7 mouse cellular contexts compared by ENCODE assay signal in genomic region chr9:108949231-108949966, GRCm38 (mm10). TPM values are rescaled to one million over a fixed set of nuclear protein-coding genes. Genes with fewer than 3 reads are reported as not detected.
DNase-seq lines count a peak whose midpoint lies in the region; TF ChIP-seq lines count a peak whose summit lies in the region.

No protein-coding gene starts in this region.

- no peak for TF ChIP-seq POLR2A in brain, embryonic 14.5 days (IDR thresholded peaks at IDR 0.05; ENCODE audit: borderline replicate concordance, extremely low read depth, insufficient read depth, insufficient read length, poor library complexity, severe bottlenecking)

- DNase-seq in brain, embryonic 14.5 days (ENCODE audit: low read depth) = peak; percentile 20
- peak; percentile 57 for DNase-seq in cerebellum, adult 9-11 months
- peak; percentile 33 to 44 for DNase-seq in heart, adult 9 months (ENCODE audit: low spot score in 2 of 2)
- DNase-seq in kidney, postnatal 25 days = peak; percentile 34 to 57
- no peak for DNase-seq in layer of hippocampus, postnatal 36 days
- no peak for DNase-seq in layer of hippocampus, postnatal 14 days (ENCODE audit: low spot score in 2 of 2)
- no peak for DNase-seq in retina, postnatal 1 day

- TF ChIP-seq CTCF in brain, embryonic 14.5 days (IDR thresholded peaks at IDR 0.05; ENCODE audit: borderline replicate concordance, extremely low read depth, insufficient read depth, insufficient read length) = no peak

RNA-seq across cellular contexts. Expression of gene Col7a1, which starts 4.0 kb away (rescaled TPM):
- polyA plus RNA-seq in brain, embryonic 14.5 days (2012; rRNA removed) = 7.5 and 8.3 TPM in 2 replicates
- total RNA-seq in layer of hippocampus, postnatal 36 days (2021) = 1 to 10 TPM; 2.8 to 5.0 TPM
- total RNA-seq in layer of hippocampus, postnatal 14 days (2021) = 1 to 10 TPM; 5.0 TPM

RNA-seq across cellular contexts. Expression of gene Uqcrc1, which starts 13.0 kb away (rescaled TPM):
- 363 and 420 TPM in 2 replicates for polyA plus RNA-seq in brain, embryonic 14.5 days (2012; rRNA removed)
- 100 to 1,000 TPM; 346 to 350 TPM for total RNA-seq in layer of hippocampus, postnatal 36 days (2021)
- total RNA-seq in layer of hippocampus, postnatal 14 days (2021) = 100 to 1,000 TPM; 388 to 394 TPM

RNA-seq across cellular contexts. Expression of gene Tmem89, which starts 35.0 kb away (rescaled TPM):
- polyA plus RNA-seq in brain, embryonic 14.5 days (2012; rRNA removed) = 0.76 and 0.88 TPM in 2 replicates
- total RNA-seq in layer of hippocampus, postnatal 36 days (2021) = not detected
- under 1 TPM; 0.37 to 0.43 TPM for total RNA-seq in layer of hippocampus, postnatal 14 days (2021)

RNA-seq across cellular contexts. Expression of gene Ucn2, which starts 36.4 kb away (rescaled TPM):
- polyA plus RNA-seq in brain, embryonic 14.5 days (2012; rRNA removed) = 0.75 and 0.96 TPM in 2 replicates
- under 1 TPM; 0.33 to 0.40 TPM for total RNA-seq in layer of hippocampus, postnatal 36 days (2021)
- total RNA-seq in layer of hippocampus, postnatal 14 days (2021) = not detected

RNA-seq across cellular contexts. Expression of gene Pfkfb4, which starts 42.2 kb away (rescaled TPM):
- 32.0 and 35.3 TPM in 2 replicates for polyA plus RNA-seq in brain, embryonic 14.5 days (2012; rRNA removed)
- 10 to 100 TPM; 10.2 to 15.4 TPM for total RNA-seq in layer of hippocampus, postnatal 36 days (2021)
- 10 to 100 TPM; 13.7 to 17.8 TPM for total RNA-seq in layer of hippocampus, postnatal 14 days (2021)

Comparison
In these comparisons a context has a peak if more than half of its experiments do, and no peak if none do; other contexts are left out.
1. DNase-seq: peak in brain, embryonic 14.5 days (single experiment), cerebellum, adult 9-11 months (single experiment), heart, adult 9 months (2 of 2) and kidney, postnatal 25 days (2 of 2); none in layer of hippocampus, postnatal 36 days (0 of 2), layer of hippocampus, postnatal 14 days (0 of 2) and retina, postnatal 1 day (single experiment).